In the genomic region with DNA sequence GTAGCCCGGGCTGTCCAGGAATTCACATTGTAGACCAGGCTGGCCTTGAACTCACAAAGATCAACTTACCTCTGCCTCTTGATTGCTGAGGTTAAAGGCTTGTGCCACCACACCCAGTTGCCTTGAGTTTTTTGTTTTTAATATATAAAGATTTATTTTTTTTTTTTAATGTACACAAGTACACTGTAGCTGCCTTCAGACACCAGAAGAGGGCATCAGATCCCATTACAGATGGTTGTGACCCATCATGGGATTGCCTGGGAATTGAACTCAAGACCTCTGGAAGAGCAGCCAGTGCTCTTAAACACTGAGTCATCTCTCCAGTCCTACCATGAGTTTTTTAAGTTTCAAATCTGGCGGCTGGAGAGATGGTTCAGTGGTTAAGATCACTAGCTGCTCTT, we compare ENCODE assay signal across 9 mouse cellular contexts. TPM values are rescaled to one million over a fixed set of nuclear protein-coding genes. Genes with fewer than 3 reads are reported as not detected.
A peak's percentile ranks its signal among the peaks of the same experiment; 100 is the strongest.
DNase-seq lines count a peak whose midpoint lies in the region; ATAC-seq and TF ChIP-seq lines count a peak whose summit lies in the region.
"Had no signal": no experiment of that assay in that cellular context is flagged by ENCODE, and none has a peak within 500 bp of the region (broad histone marks: within the 10 kb centered on the region; RNA-seq: fewer than 3 reads in every experiment).

No protein-coding gene starts in this region.

- 0 out of 2 replicates have a peak, but pooled peaks have one; percentile 8 for TF ChIP-seq CTCF in cortical plate, adult 2 months (IDR thresholded peaks at IDR 0.05; ENCODE audit: extremely low read depth, insufficient read depth, low read length)

- no peak for ATAC-seq in heart, embryonic 13.5 days (ENCODE audit: extremely low read depth, insufficient number of reproducible peaks, low FRiP score, low TSS enrichment)
- ATAC-seq in midbrain, embryonic 15.5 days (replicated peaks): no peak
- no peak for ATAC-seq in stomach, embryonic 14.5 days (ENCODE audit: insufficient number of reproducible peaks, insufficient read depth, low FRiP score, low read depth)
- ATAC-seq: Patski had no signal

- H3K4me3 ChIP-seq in heart, embryonic 13.5 days: peak overlapping the region; percentile 91
- H3K4me3 ChIP-seq in midbrain, embryonic 10.5 days: peak overlapping the region; percentile 80; the same call in 1 of the 2 replicates
- H3K4me3 ChIP-seq in midbrain, embryonic 15.5 days: no peak overlapping the region
- no peak overlapping the region for H3K4me3 ChIP-seq in cortical plate, adult 2 months (ENCODE audit: insufficient read depth, low read length)
- no peak overlapping the region for H3K4me3 ChIP-seq in stomach, embryonic 14.5 days (ENCODE audit: low read depth, low read length)

- peaks cover 46% of the 10 kb centered on the region for H3K4me1 ChIP-seq in heart, embryonic 13.5 days
- H3K4me1 ChIP-seq in midbrain, embryonic 10.5 days: peaks cover 51% of the 10 kb centered on the region
- peaks cover 55% of the 10 kb centered on the region for H3K4me1 ChIP-seq in midbrain, embryonic 15.5 days
- H3K4me1 ChIP-seq in cortical plate, adult 2 months (ENCODE audit: control insufficient read depth, insufficient read depth, low read length): peaks cover 4% of the 10 kb centered on the region
- H3K4me1 ChIP-seq in stomach, embryonic 14.5 days (ENCODE audit: control insufficient read depth, insufficient read depth, low read length): peaks cover 18% of the 10 kb centered on the region

- no peaks in the 10 kb centered on the region for H3K27me3 ChIP-seq in heart, embryonic 13.5 days (replicated peaks)
- H3K27me3 ChIP-seq in midbrain, embryonic 10.5 days (ENCODE audit: low read depth, poor library complexity, severe bottlenecking): no peaks in the 10 kb centered on the region
- no peaks in the 10 kb centered on the region for H3K27me3 ChIP-seq in midbrain, embryonic 15.5 days (replicated peaks)
- H3K27me3 ChIP-seq in stomach, embryonic 14.5 days (ENCODE audit: control insufficient read depth, insufficient read depth, low read length): no peaks in the 10 kb centered on the region
- H3K27me3 ChIP-seq: Patski had no signal

- no peak overlapping the region for H3K9ac ChIP-seq in heart, embryonic 13.5 days
- no peak overlapping the region for H3K9ac ChIP-seq in midbrain, embryonic 15.5 days
- H3K9ac ChIP-seq in stomach, embryonic 14.5 days (replicated peaks; ENCODE audit: low read depth, low read length): no peak overlapping the region

- WGBS in heart, embryonic 13.5 days: 70% methylated on average over 2 of the region's 2 CpGs
- WGBS in midbrain, embryonic 10.5 days: 68% methylated on average over 2 of the region's 2 CpGs
- 60% methylated on average over 2 of the region's 2 CpGs for WGBS in midbrain, embryonic 15.5 days
- 57% methylated on average over 2 of the region's 2 CpGs for WGBS in stomach, embryonic 14.5 days

- H3K4me2 ChIP-seq in heart, embryonic 13.5 days: peak overlapping the region; percentile 74
- no peak overlapping the region for H3K4me2 ChIP-seq in midbrain, embryonic 15.5 days
- H3K4me2 ChIP-seq in stomach, embryonic 14.5 days (replicated peaks; ENCODE audit: low read depth, low read length): peak overlapping the region; percentile 67; the same call in 1 of the 2 replicates

- peaks cover 9% of the 10 kb centered on the region for H3K36me3 ChIP-seq in heart, embryonic 13.5 days
- peaks cover 12% of the 10 kb centered on the region for H3K36me3 ChIP-seq in midbrain, embryonic 10.5 days
- no peaks in the 10 kb centered on the region for H3K36me3 ChIP-seq in midbrain, embryonic 15.5 days (replicated peaks)
- H3K36me3 ChIP-seq in stomach, embryonic 14.5 days (ENCODE audit: control insufficient read depth, insufficient read depth, low read length): peaks cover 1% of the 10 kb centered on the region

- TF ChIP-seq POLR2A in cortical plate, adult 2 months (IDR thresholded peaks at IDR 0.05; ENCODE audit: extremely low read depth, insufficient read depth, low read length): no peak

- no peak overlapping the region for H3K27ac ChIP-seq in heart, embryonic 13.5 days (replicated peaks)
- H3K27ac ChIP-seq in midbrain, embryonic 10.5 days (replicated peaks): no peak overlapping the region
- H3K27ac ChIP-seq in midbrain, embryonic 15.5 days: no peak overlapping the region
- H3K27ac ChIP-seq in cortical plate, adult 2 months (ENCODE audit: insufficient read depth, low read length): no peak overlapping the region
- H3K27ac ChIP-seq in stomach, embryonic 14.5 days (ENCODE audit: low read length): 0 out of 2 replicates have a peak overlapping the region, but pooled peaks have one; percentile 96

- H3K9me3 ChIP-seq in heart, embryonic 13.5 days: no peaks in the 10 kb centered on the region
- no peaks in the 10 kb centered on the region for H3K9me3 ChIP-seq in midbrain, embryonic 10.5 days (replicated peaks)
- H3K9me3 ChIP-seq in midbrain, embryonic 15.5 days: no peaks in the 10 kb centered on the region
- H3K9me3 ChIP-seq in stomach, embryonic 14.5 days (ENCODE audit: control insufficient read depth, low read depth, low read length): no peaks in the 10 kb centered on the region

- DNase-seq in heart, adult 18-20 months: no peak
- no peak for DNase-seq in midbrain, embryonic 10.5 days (ENCODE audit: low spot score)
- DNase-seq in urinary bladder, adult 2 months (ENCODE audit: low spot score): no peak

RNA-seq across cellular contexts. Expression of gene Pex12, which starts 1.0 kb away (rescaled TPM):
- 8.5 and 8.6 TPM in 2 replicates for polyA plus RNA-seq in heart, embryonic 13.5 days (2015; fragmentation: Nextera tagmentation; extraction: Ambion mirVana)
- total RNA-seq in heart, adult 18-20 months (2021): 10 to 100 TPM in 1 of 2 experiments, 1 to 10 TPM in 1; 7.0 to 14.9 TPM
- 17.0 and 18.0 TPM in 2 replicates for polyA plus RNA-seq in midbrain, embryonic 10.5 days (2016; fragmentation: Nextera tagmentation; extraction: Ambion mirVana)
- 18.4 and 18.6 TPM in 2 replicates for polyA plus RNA-seq in midbrain, embryonic 15.5 days (2015; fragmentation: Nextera tagmentation; extraction: Ambion mirVana)
- polyA plus RNA-seq in cortical plate, adult 2 months (2012; rRNA removed): 7.0 and 7.3 TPM in 2 replicates
- 15.9 and 16.7 TPM in 2 replicates for polyA plus RNA-seq in stomach, embryonic 14.5 days (2014; fragmentation: Nextera tagmentation; extraction: Ambion mirVana)
- polyA plus RNA-seq in urinary bladder, adult 2 months (2012; rRNA removed): 10.6 and 11.0 TPM in 2 replicates

RNA-seq across cellular contexts. Expression of gene Ap2b1, which starts 2.6 kb away (rescaled TPM):
- 36.2 and 37.2 TPM in 2 replicates for polyA plus RNA-seq in heart, embryonic 13.5 days (2015; fragmentation: Nextera tagmentation; extraction: Ambion mirVana)
- 10 to 100 TPM; 46.7 to 47.2 TPM for total RNA-seq in heart, adult 18-20 months (2021)
- polyA plus RNA-seq in midbrain, embryonic 10.5 days (2016; fragmentation: Nextera tagmentation; extraction: Ambion mirVana): 73.5 and 89.6 TPM in 2 replicates
- 118 and 127 TPM in 2 replicates for polyA plus RNA-seq in midbrain, embryonic 15.5 days (2015; fragmentation: Nextera tagmentation; extraction: Ambion mirVana)
- 130 and 131 TPM in 2 replicates for polyA plus RNA-seq in cortical plate, adult 2 months (2012; rRNA removed)
- 68.6 and 72.3 TPM in 2 replicates for polyA plus RNA-seq in stomach, embryonic 14.5 days (2014; fragmentation: Nextera tagmentation; extraction: Ambion mirVana)
- 37.1 and 46.7 TPM in 2 replicates for polyA plus RNA-seq in urinary bladder, adult 2 months (2012; rRNA removed)

RNA-seq across cellular contexts. Expression of gene Slfn14, which starts 14.9 kb away (rescaled TPM):
- 0.84 and 0.88 TPM in 2 replicates for polyA plus RNA-seq in heart, embryonic 13.5 days (2015; fragmentation: Nextera tagmentation; extraction: Ambion mirVana)
- total RNA-seq in heart, adult 18-20 months (2021): not detected
- 0.12 and 0.21 TPM in 2 replicates for polyA plus RNA-seq in midbrain, embryonic 10.5 days (2016; fragmentation: Nextera tagmentation; extraction: Ambion mirVana)
- 0.08 TPM in 1 of 2 replicates, not detected in the other for polyA plus RNA-seq in midbrain, embryonic 15.5 days (2015; fragmentation: Nextera tagmentation; extraction: Ambion mirVana)
- polyA plus RNA-seq in cortical plate, adult 2 months (2012; rRNA removed): not detected in 2 replicates
- 0.14 TPM in 1 of 2 replicates, not detected in the other for polyA plus RNA-seq in stomach, embryonic 14.5 days (2014; fragmentation: Nextera tagmentation; extraction: Ambion mirVana)
- polyA plus RNA-seq in urinary bladder, adult 2 months (2012; rRNA removed): 0.01 TPM in 1 of 2 replicates, not detected in the other
- total RNA-seq: layer of hippocampus, postnatal 25 days had no signal
- polyA plus RNA-seq: Patski had no signal

Comparison
In these comparisons a context has a peak if more than half of its experiments do, and no peak if none do; other contexts are left out.
1. H3K4me3 ChIP-seq: peak in heart, embryonic 13.5 days (single experiment) and midbrain, embryonic 10.5 days (single experiment); none in midbrain, embryonic 15.5 days (single experiment), cortical plate, adult 2 months (single experiment) and stomach, embryonic 14.5 days (single experiment).